Mouse (Mus musculus): ENCODE results near the gene Myo19. TPM values are rescaled to one million over a fixed set of nuclear protein-coding genes. Genes with fewer than 3 reads are reported as not detected.
A peak's percentile ranks its signal among the peaks of the same experiment; 100 is the strongest.

Gene Myo19
- polyA plus RNA-seq, 1 experiment from 2014 or later = 7.2 TPM

- no peak for ATAC-seq (replicated peaks)
- no peaks in the 10 kb centered on the region for H3K36me3 ChIP-seq (replicated peaks)
- H3K27ac ChIP-seq = no peak overlapping the region
- WGBS = 9% methylated on average over 15 of the region's 15 CpGs
- H3K9ac ChIP-seq = no peak overlapping the region
- peak overlapping the region; percentile 75 for H3K4me2 ChIP-seq
- H3K4me1 ChIP-seq = peaks cover 24% of the 10 kb centered on the region
- H3K9me3 ChIP-seq = no peaks in the 10 kb centered on the region
- peaks cover 46% of the 10 kb centered on the region for H3K27me3 ChIP-seq (replicated peaks)
- H3K4me3 ChIP-seq = peak overlapping the region; percentile 38
These were observed 77.2 kb downstream of the Myo19 start for GRCm38 (mm10) chr11:84957171-84957570.

DNA sequence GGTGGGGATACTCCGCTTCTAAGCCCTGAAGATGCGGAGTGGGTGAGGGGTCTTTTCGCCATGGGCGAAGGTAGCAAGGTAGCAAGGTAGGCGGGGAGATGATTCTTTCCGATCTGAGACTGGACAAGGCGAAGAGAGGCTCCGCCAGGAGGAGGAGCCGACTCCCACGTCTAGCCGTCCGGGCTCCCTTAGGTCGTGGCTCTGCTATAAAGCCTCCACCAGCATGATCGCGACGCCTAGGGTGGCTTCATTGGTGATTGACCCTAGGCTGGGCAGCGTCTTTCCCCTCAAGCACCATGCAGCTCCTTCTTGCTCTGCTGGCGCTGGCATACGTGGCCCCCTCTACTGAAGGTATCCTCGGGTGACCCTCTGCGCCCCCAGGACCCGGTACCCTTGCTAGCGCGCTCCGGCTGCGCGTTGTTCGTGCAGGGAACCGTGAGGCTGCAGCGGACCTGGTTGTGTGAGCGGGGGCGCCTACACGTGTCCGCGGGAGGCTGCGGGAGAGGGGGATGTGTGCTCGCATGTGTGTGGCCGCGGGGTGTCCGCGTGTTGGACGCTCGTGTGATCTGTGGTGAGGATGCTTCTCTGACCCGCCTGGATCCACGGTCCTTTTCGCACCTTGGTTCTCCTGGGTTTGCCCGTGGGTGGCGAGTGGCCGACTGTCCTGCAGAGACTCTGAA, 77.8 kb downstream of the Myo19 start, which contains the start of gene Car4:
Car4 (plus strand) TSS at position 196 of the 680 bp plus-strand sequence.
- peaks cover 46% of the 10 kb centered on the region for H3K27me3 ChIP-seq (replicated peaks)
- H3K4me3 ChIP-seq = peak within 1 kb of the TSS; percentile 38
- no peak for ATAC-seq (replicated peaks)
- H3K9me3 ChIP-seq = no peaks in the 10 kb centered on the region
- H3K27ac ChIP-seq = no peak within 1 kb of the TSS
- peaks cover 24% of the 10 kb centered on the region for H3K4me1 ChIP-seq
- no peaks in the 10 kb centered on the region for H3K36me3 ChIP-seq (replicated peaks)
- WGBS = under 1% methylated on average over 49 of the region's 49 CpGs
- peak within 1 kb of the TSS; percentile 17 for H3K9ac ChIP-seq
- peak within 1 kb of the TSS; percentile 75 for H3K4me2 ChIP-seq

DNA sequence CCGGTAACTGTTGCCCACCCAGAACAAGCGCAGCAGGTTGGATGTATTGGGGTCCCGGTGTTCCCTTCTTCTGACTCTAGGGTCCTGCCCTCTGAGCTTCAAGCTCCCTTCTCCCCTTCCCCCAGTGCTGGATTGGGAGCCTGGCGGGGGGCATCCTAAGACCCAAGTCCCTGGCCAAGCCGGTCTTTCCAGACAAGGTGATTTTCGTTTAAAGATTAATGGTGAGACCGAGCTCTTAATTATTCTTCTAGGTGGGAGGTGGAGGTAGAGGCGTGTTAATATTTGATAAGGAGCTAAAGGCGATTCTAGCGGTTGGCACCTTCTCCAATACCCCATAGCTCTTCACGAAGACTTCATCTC, 78.3 kb downstream of the Myo19 start:
- peak overlapping the region; percentile 17; the same call in 1 of the 2 replicates for H3K9ac ChIP-seq
- no peak for ATAC-seq (replicated peaks)
- WGBS = 2% methylated on average over 11 of the region's 11 CpGs

GRCm38 (mm10) chr11:84959181-84959580, 79.2 kb downstream of the Myo19 start:
- ATAC-seq (replicated peaks) = no peak
- H3K27me3 ChIP-seq (replicated peaks) = peaks cover 46% of the 10 kb centered on the region

More for the DNA sequence above, 78.3 kb downstream of the Myo19 start:
- H3K27me3 ChIP-seq (replicated peaks) = peaks cover 46% of the 10 kb centered on the region
- H3K4me2 ChIP-seq = peak overlapping the region; percentile 75
- no peaks in the 10 kb centered on the region for H3K36me3 ChIP-seq (replicated peaks)
- H3K27ac ChIP-seq = no peak overlapping the region
- H3K4me3 ChIP-seq = peak overlapping the region; percentile 38
- peaks cover 24% of the 10 kb centered on the region for H3K4me1 ChIP-seq
- H3K9me3 ChIP-seq = no peaks in the 10 kb centered on the region

GRCm38 (mm10) chr11:84959701-84960181, 79.8 kb downstream of the Myo19 start:
- Histone ChIP-seq H3K4me3 (no peak overlapping the region), H3K27me3 (replicated peaks) (peaks cover 46% of the 10 kb centered on the region), H3K4me1 (peaks cover 24% of the 10 kb centered on the region), H3K4me2 (no peak overlapping the region), H3K27ac (no peak overlapping the region), H3K9me3 (no peaks in the 10 kb centered on the region), H3K36me3 (replicated peaks) (no peaks in the 10 kb centered on the region), H3K9ac (no peak overlapping the region)
- no peak for ATAC-seq (replicated peaks)
- 4% methylated on average over 9 of the region's 9 CpGs for WGBS

More at GRCm38 (mm10) chr11:84959181-84959580, 79.2 kb downstream of the Myo19 start:
- H3K9me3 ChIP-seq = no peaks in the 10 kb centered on the region
- 17% methylated on average over 5 of the region's 5 CpGs for WGBS
- H3K9ac ChIP-seq = no peak overlapping the region
- H3K36me3 ChIP-seq (replicated peaks) = no peaks in the 10 kb centered on the region
- no peak overlapping the region for H3K4me2 ChIP-seq
- no peak overlapping the region for H3K27ac ChIP-seq
- H3K4me3 ChIP-seq = no peak overlapping the region
- H3K4me1 ChIP-seq = peaks cover 24% of the 10 kb centered on the region

DNA sequence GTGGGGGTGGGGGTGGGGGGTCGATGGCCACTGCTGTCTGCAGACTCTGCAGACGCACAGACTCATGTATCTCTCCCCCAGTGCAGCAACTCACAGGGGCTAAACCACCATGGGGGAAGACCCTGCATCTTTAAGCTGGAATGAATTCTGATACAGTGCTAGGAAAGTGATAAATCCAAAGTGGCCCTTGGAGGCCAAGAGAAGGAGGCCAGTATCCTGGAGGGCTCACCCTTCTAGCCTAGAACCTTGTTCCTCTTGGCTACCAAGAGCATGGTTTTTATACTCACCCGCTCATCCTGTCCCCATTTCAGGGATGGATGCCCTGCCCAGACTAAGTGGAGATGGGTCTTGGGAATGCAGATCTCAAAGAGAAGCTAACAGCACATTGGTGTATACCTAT, 80.3 kb downstream of the Myo19 start:
- Histone ChIP-seq H3K27me3 (replicated peaks) (peaks cover 46% of the 10 kb centered on the region), H3K36me3 (replicated peaks) (no peaks in the 10 kb centered on the region), H3K9me3 (no peaks in the 10 kb centered on the region), H3K4me1 (peaks cover 24% of the 10 kb centered on the region), H3K27ac (no peak overlapping the region), H3K4me3 (no peak overlapping the region), H3K9ac (no peak overlapping the region), H3K4me2 (no peak overlapping the region)
- ATAC-seq (replicated peaks) = no peak
- WGBS = 45% methylated on average over 3 of the region's 3 CpGs

DNA sequence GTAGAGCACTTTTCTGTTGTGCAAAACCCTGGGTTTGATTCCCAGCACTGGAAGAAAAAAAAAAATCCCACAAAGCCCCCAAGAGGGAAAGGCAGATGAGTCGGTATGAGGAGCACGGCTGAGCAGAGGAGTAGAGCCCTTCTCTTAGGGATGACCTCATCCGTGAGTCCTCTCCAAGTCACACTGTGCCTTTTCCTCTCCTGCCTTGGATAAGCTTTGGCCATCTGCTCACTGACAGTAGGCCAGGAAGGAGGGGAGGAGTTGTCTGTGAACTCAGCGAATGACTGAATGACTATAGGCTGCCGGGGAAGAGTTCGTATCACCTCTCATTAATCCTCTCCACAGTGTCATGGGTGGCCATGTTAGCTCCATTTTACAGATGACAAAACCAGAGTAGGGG, 80.8 kb downstream of the Myo19 start:
- Histone ChIP-seq H3K27ac (no peak overlapping the region), H3K4me2 (no peak overlapping the region), H3K27me3 (replicated peaks) (peaks cover 46% of the 10 kb centered on the region), H3K9me3 (no peaks in the 10 kb centered on the region), H3K36me3 (replicated peaks) (no peaks in the 10 kb centered on the region), H3K4me3 (no peak overlapping the region), H3K4me1 (peaks cover 24% of the 10 kb centered on the region), H3K9ac (no peak overlapping the region)
- 61% methylated on average over 6 of the region's 6 CpGs for WGBS
- no peak for ATAC-seq (replicated peaks)

Small RNA genes lying within 50 kb of the gene (microRNA-seq; reads per million reads assigned to microRNA genes)
- not detected for gene Gm23564

Other genes with a start within 250 kb of the Myo19 start
- 13.2 and 16.0 TPM in 2 replicates for gene Mrm1, start 60.6 kb upstream of the Myo19 start, polyA plus RNA-seq (2015; fragmentation: Nextera tagmentation; extraction: Ambion mirVana)
- gene Dhrs11, start 51.2 kb upstream of the Myo19 start, polyA plus RNA-seq (2015; fragmentation: Nextera tagmentation; extraction: Ambion mirVana) = 6.6 and 8.7 TPM in 2 replicates
- gene Ggnbp2, start 9.3 kb upstream of the Myo19 start, polyA plus RNA-seq (2015; fragmentation: Nextera tagmentation; extraction: Ambion mirVana) = 71.8 and 72.8 TPM in 2 replicates
- gene Pigw, start 137 bp downstream of the Myo19 start, polyA plus RNA-seq (2015; fragmentation: Nextera tagmentation; extraction: Ambion mirVana) = 2.3 and 2.5 TPM in 2 replicates
- 61.8 and 62.8 TPM in 2 replicates for gene Znhit3, start 36.2 kb downstream of the Myo19 start, polyA plus RNA-seq (2015; fragmentation: Nextera tagmentation; extraction: Ambion mirVana)
- gene Car4, start 77.6 kb downstream of the Myo19 start, polyA plus RNA-seq (2015; fragmentation: Nextera tagmentation; extraction: Ambion mirVana) = 5.3 and 6.0 TPM in 2 replicates

Data from midbrain, embryonic 15.5 days (tissue).